Mouse (Mus musculus) cerebellum, adult 2 months (tissue): Measurements from ENCODE around the gene Gm11733. TPM values are rescaled to one million over a fixed set of nuclear protein-coding genes. Genes with fewer than 3 reads are reported as not detected.

Experiments used
- DNase-seq, 2 experiments: peaks; one replicate each; pipeline ENCODE4 v3.0.0; 2021
- H3K27ac ChIP-seq: fragments of 200-500 bp; 2 replicates; pipeline ENCODE4 v1.5.1; 2012; ENCODE audit warnings: low read length, control low read depth, inconsistent platforms; ENCODE audit not compliant: insufficient read depth
- H3K27me3 ChIP-seq: fragments of 200-500 bp; 2 replicates; pipeline ENCODE4 v1.6.1; 2012; ENCODE audit warnings: inconsistent platforms, mild to moderate bottlenecking, low read length, moderate library complexity; ENCODE audit not compliant: control insufficient read depth, insufficient read depth
- H3K4me1 ChIP-seq: fragments of 200-500 bp; 2 replicates; pipeline ENCODE4 v1.6.1; 2011; ENCODE audit warnings: low read length; ENCODE audit not compliant: control insufficient read depth, insufficient read depth
- H3K4me3 ChIP-seq: fragments of 200-500 bp; replicated peaks from 2 replicates; pipeline ENCODE3; 2011; ENCODE audit warnings: mild to moderate bottlenecking, low read depth, low read length, control low read depth; ENCODE audit not compliant: insufficient read depth
- CTCF ChIP-seq: fragments of 200-500 bp; IDR thresholded peaks from 2 replicates; pipeline ENCODE4 v1.5.1; 2011; ENCODE audit warnings: low read depth, mild to moderate bottlenecking, control low read depth, low read length, moderate library complexity, borderline replicate concordance; ENCODE audit not compliant: insufficient read depth
- POLR2A ChIP-seq: fragments of 200-500 bp; IDR thresholded peaks from 2 replicates; pipeline ENCODE4 v1.6.1; 2011; ENCODE audit warnings: low read length, control low read depth, borderline replicate concordance; ENCODE audit not compliant: insufficient read depth
- WGBS: fragments of 180-500 bp; shearing (Covaris S2); methylation state at CpG from one replicate; pipeline ENCODE4 v1.1.7; 2018; 5-methylcytosine and 5-hydroxymethylcytosine counted together
- polyA plus RNA-seq: library from polyadenylated mRNA; depleted of rRNA; stranded (reverse); fragments of >200 nt; gene quantifications from 2 replicates; pipeline ENCODE4 v1.2.3, GENCODE M21; 2012

Gm11733 gene
- polyA plus RNA-seq, 1 experiment = 0.13 TPM

- WGBS = 65% methylated on average over 14 of the region's 14 CpGs
- DNase-seq = no peak
- H3K4me1 ChIP-seq = no peaks in the 10 kb centered on the region; the same call in 1 of the 2 replicates
- no peak overlapping the region for H3K4me3 ChIP-seq
- H3K27ac ChIP-seq = no peak overlapping the region
- H3K27me3 ChIP-seq = no peaks in the 10 kb centered on the region
- no peak for TF ChIP-seq CTCF
- TF ChIP-seq POLR2A = no peak
Observed at GRCm38 (mm10) chr11:117471625-117472283, 12.4 kb upstream of the Gm11733 start.

DNA sequence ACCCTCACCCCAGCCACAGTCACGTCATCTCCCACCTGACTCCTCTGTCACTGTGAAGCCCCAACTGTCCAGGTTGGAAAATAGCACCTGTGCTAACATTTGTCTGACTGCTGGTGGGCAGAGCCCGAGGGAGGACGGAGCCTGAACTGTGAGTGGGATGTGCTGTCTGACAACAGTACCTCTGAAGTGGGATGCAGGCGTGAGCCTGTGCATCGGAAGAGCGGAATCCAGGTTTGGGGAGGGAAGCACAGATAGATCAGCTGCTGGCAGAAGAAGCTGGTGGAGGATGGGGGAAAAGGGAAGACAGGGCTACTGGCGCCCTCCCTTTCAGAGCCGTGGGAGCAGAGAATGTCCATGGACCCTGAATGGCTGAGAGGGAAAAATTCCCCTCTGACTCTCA, 11.3 kb upstream of the Gm11733 start:
- Histone ChIP-seq H3K27me3 (no peaks in the 10 kb centered on the region), H3K27ac (no peak overlapping the region), H3K4me3 (no peak overlapping the region), H3K4me1 (no peaks in the 10 kb centered on the region; the same call in 1 of the 2 replicates)
- no peak for DNase-seq
- TF ChIP-seq CTCF = no peak
- TF ChIP-seq POLR2A = no peak
- 91% methylated on average over 8 of the region's 8 CpGs for WGBS

GRCm38 (mm10) chr11:117475204-117475603, 9.0 kb upstream of the Gm11733 start:
- Histone ChIP-seq H3K4me1 (peaks cover 14% of the 10 kb centered on the region), H3K4me3 (no peak overlapping the region), H3K27ac (no peak overlapping the region), H3K27me3 (no peaks in the 10 kb centered on the region)
- 68% methylated on average over 2 of the region's 2 CpGs for WGBS
- TF ChIP-seq POLR2A (no peak), CTCF (no peak)
- DNase-seq = no peak

- 59% methylated on average over 10 of the region's 10 CpGs for WGBS
- TF ChIP-seq POLR2A (no peak), CTCF (no peak)
- no peak for DNase-seq
- H3K27me3 ChIP-seq = no peaks in the 10 kb centered on the region
- H3K27ac ChIP-seq = no peak overlapping the region
- no peak overlapping the region for H3K4me3 ChIP-seq
- peaks cover 19% of the 10 kb centered on the region for H3K4me1 ChIP-seq
Observed at GRCm38 (mm10) chr11:117475669-117476068, 8.5 kb upstream of the Gm11733 start.

GRCm38 (mm10) chr11:117476554-117477107, 7.5 kb upstream of the Gm11733 start:
- no peak overlapping the region for H3K27ac ChIP-seq

DNA sequence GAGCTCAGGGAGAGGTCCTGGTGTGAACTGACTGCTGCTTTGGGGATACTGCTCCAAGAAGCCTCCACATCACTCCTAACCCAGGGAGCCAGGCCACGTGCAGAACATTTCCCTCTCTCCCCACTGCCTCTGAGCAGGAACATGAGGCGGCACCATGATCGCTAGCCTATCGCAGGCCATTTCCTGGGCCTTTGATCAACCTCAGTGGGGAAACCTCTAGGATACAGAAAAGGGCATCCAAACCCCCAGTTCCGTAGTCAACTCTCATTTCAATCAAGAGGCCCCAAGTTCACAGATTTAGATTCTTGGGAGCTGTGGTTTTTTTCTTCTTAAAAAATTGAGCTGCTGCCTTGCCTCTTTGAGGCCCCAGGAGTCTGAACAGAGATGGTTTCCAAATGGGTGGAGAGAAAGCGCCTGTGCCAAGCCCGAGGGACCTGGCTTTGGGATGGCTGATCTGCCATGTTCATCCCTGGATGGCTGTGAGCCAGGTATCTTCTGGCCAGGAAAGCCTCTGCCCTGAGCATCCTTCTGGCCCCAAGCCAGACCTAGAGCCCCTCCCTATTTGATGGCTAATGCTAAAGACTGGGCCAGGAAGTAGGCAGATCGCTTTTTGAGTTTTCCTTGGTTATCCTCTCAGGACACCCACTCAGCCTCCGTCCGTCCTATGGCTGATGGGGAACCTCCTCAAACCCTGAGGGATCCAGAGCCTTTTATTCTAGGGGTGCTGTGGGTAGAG, 5.7 kb upstream of the Gm11733 start:
- Histone ChIP-seq H3K4me3 (no peak overlapping the region), H3K27ac (no peak overlapping the region), H3K4me1 (peaks cover 28% of the 10 kb centered on the region), H3K27me3 (no peaks in the 10 kb centered on the region)
- TF ChIP-seq POLR2A (no peak), CTCF (no peak)
- peak; percentile 42 to 52 for DNase-seq
- WGBS = 82% methylated on average over 10 of the region's 10 CpGs

More at GRCm38 (mm10) chr11:117476554-117477107, 7.5 kb upstream of the Gm11733 start:
- no peak for DNase-seq
- WGBS = 78% methylated on average over 5 of the region's 5 CpGs
- H3K4me3 ChIP-seq = no peak overlapping the region
- no peaks in the 10 kb centered on the region for H3K27me3 ChIP-seq
- TF ChIP-seq CTCF (no peak), POLR2A (no peak)
- peaks cover 20% of the 10 kb centered on the region for H3K4me1 ChIP-seq

GRCm38 (mm10) chr11:117479007-117479719, 5.0 kb upstream of the Gm11733 start:
- Histone ChIP-seq H3K4me1 (peaks cover 34% of the 10 kb centered on the region), H3K27ac (peak overlapping the region; percentile 68), H3K27me3 (no peaks in the 10 kb centered on the region), H3K4me3 (peak overlapping the region; percentile 22)
- TF ChIP-seq CTCF (no peak), POLR2A (no peak)
- 13% methylated on average over 13 of the region's 13 CpGs for WGBS
- peak; percentile 70 to 84 for DNase-seq

GRCm38 (mm10) chr11:117479746-117480145, 4.4 kb upstream of the Gm11733 start:
- Histone ChIP-seq H3K27ac (peak overlapping the region; percentile 68), H3K4me1 (peaks cover 38% of the 10 kb centered on the region), H3K27me3 (no peaks in the 10 kb centered on the region), H3K4me3 (peak overlapping the region; percentile 22)
- peak; percentile 51 to 58 for DNase-seq
- WGBS = 9% methylated on average over 12 of the region's 12 CpGs
- no peak for TF ChIP-seq CTCF
- no peak for TF ChIP-seq POLR2A
